Mouse (Mus musculus) hindbrain, embryonic 14.5 days (tissue): ENCODE results near the gene Asprv1. TPM values are rescaled to one million over a fixed set of nuclear protein-coding genes. Genes with fewer than 3 reads are reported as not detected.

Experiments
- ATAC-seq: fragments of 200-750 bp; cut with Nextera tagmentation; 2 replicates; pipeline ENCODE4 v1.8.0; 2017; ENCODE audit warnings: moderate number of reproducible peaks, mild to moderate bottlenecking, moderate TSS enrichment, moderate library complexity; ENCODE audit not compliant: low FRiP score
- DNase-seq: peaks from one replicate; pipeline ENCODE4 v3.0.0-alpha.2; 2015; ENCODE audit warnings: low spot score
- H3K27ac ChIP-seq: fragments of 300-500 bp; sonication (generic); 2 replicates; pipeline ENCODE4 v1.5.1; 2014; ENCODE audit warnings: mild to moderate bottlenecking, moderate library complexity
- H3K27me3 ChIP-seq: fragments of 300-500 bp; sonication (generic); 2 replicates; pipeline ENCODE4 v1.6.1; 2014; ENCODE audit warnings: mild to moderate bottlenecking, low read length, mixed read lengths; ENCODE audit not compliant: control insufficient read depth, insufficient read depth
- H3K36me3 ChIP-seq: fragments of 300-500 bp; sonication (generic); replicated peaks from 2 replicates; pipeline ENCODE4 v1.6.1; 2014; ENCODE audit not compliant: control insufficient read depth, insufficient read depth
- H3K4me1 ChIP-seq: fragments of 300-500 bp; sonication (generic); replicated peaks from 2 replicates; pipeline ENCODE4 v1.6.1; 2014; ENCODE audit warnings: antibody characterized with exemption, low read length, mixed read lengths; ENCODE audit not compliant: control insufficient read depth, insufficient read depth
- H3K4me2 ChIP-seq: fragments of 300-500 bp; sonication (generic); replicated peaks from 2 replicates; pipeline ENCODE4 v1.6.1; 2014; ENCODE audit warnings: mild to moderate bottlenecking, moderate library complexity
- H3K4me3 ChIP-seq: fragments of 300-500 bp; sonication (generic); replicated peaks from 2 replicates; pipeline ENCODE4 v1.5.1; 2014; ENCODE audit warnings: mild to moderate bottlenecking, low read length
- H3K9ac ChIP-seq: fragments of 300-500 bp; sonication (generic); 2 replicates; pipeline ENCODE4 v1.6.1; 2014
- H3K9me3 ChIP-seq: fragments of 300-500 bp; sonication (generic); 2 replicates; pipeline ENCODE4 v1.6.1; 2016; ENCODE audit warnings: low read length; ENCODE audit not compliant: control insufficient read depth
- WGBS: fragments of 180-500 bp; shearing (Covaris S2); extraction: QIAGEN DNeasy Blood & Tissue Kit; methylation state at CpG from one replicate; pipeline ENCODE4 v1.1.7; 2014; 5-methylcytosine and 5-hydroxymethylcytosine counted together
- polyA plus RNA-seq: library from polyadenylated mRNA; unstranded; fragments of >200 nt; fragmentation: Nextera tagmentation; extraction: Ambion mirVana; gene quantifications from 2 replicates; pipeline ENCODE4 v1.2.1, GENCODE M21; 2014

Gene Asprv1
- polyA plus RNA-seq, 1 experiment from 2014 or later: 0.86 TPM

- no peak overlapping the region for H3K9ac ChIP-seq
Observed at GRCm38 (mm10) chr6:86653026-86653425, 25.1 kb downstream of the Asprv1 start.

GRCm38 (mm10) chr6:86654270-86654916, 26.4 kb downstream of the Asprv1 start:
- H3K4me1 ChIP-seq: no peaks in the 10 kb centered on the region
- no peaks in the 10 kb centered on the region for H3K9me3 ChIP-seq
- no peak overlapping the region for H3K27ac ChIP-seq
- no peak overlapping the region for H3K9ac ChIP-seq
- WGBS: 81% methylated on average over 9 of the region's 9 CpGs
- no peak overlapping the region for H3K4me2 ChIP-seq
- ATAC-seq (no peak), DNase-seq (no peak)
- H3K36me3 ChIP-seq: peaks cover 74% of the 10 kb centered on the region
- no peaks in the 10 kb centered on the region for H3K27me3 ChIP-seq
- H3K4me3 ChIP-seq: no peak overlapping the region

More at GRCm38 (mm10) chr6:86653026-86653425, 25.1 kb downstream of the Asprv1 start:
- Histone ChIP-seq H3K9me3 (no peaks in the 10 kb centered on the region), H3K4me1 (no peaks in the 10 kb centered on the region), H3K4me2 (no peak overlapping the region), H3K27ac (no peak overlapping the region), H3K27me3 (no peaks in the 10 kb centered on the region), H3K36me3 (peaks cover 74% of the 10 kb centered on the region), H3K4me3 (no peak overlapping the region)
- WGBS: 94% methylated on average over 6 of the region's 6 CpGs
- DNase-seq: no peak
- no peak for ATAC-seq

- no peaks in the 10 kb centered on the region for H3K27me3 ChIP-seq
- H3K9me3 ChIP-seq: no peaks in the 10 kb centered on the region
- H3K4me1 ChIP-seq: no peaks in the 10 kb centered on the region
- H3K4me3 ChIP-seq: no peak overlapping the region
- peaks cover 73% of the 10 kb centered on the region for H3K36me3 ChIP-seq
- no peak overlapping the region for H3K4me2 ChIP-seq
- DNase-seq: no peak
- no peak overlapping the region for H3K9ac ChIP-seq
- H3K27ac ChIP-seq: no peak overlapping the region
- ATAC-seq: no peak
- 91% methylated on average over 3 of the region's 3 CpGs for WGBS
Observed at GRCm38 (mm10) chr6:86658501-86658900, 30.5 kb downstream of the Asprv1 start.

- DNase-seq (no peak), ATAC-seq (no peak)
- Histone ChIP-seq H3K27ac (no peak overlapping the region), H3K4me3 (no peak overlapping the region), H3K9ac (no peak overlapping the region), H3K4me1 (no peaks in the 10 kb centered on the region), H3K36me3 (peaks cover 83% of the 10 kb centered on the region), H3K4me2 (no peak overlapping the region), H3K9me3 (no peaks in the 10 kb centered on the region), H3K27me3 (no peaks in the 10 kb centered on the region)
- 79% methylated on average over 9 of the region's 9 CpGs for WGBS
Observed at GRCm38 (mm10) chr6:86660161-86660877, 32.4 kb downstream of the Asprv1 start.

GRCm38 (mm10) chr6:86665076-86665475, 37.1 kb downstream of the Asprv1 start:
- 86% methylated on average over 5 of the region's 5 CpGs for WGBS
- Histone ChIP-seq H3K4me1 (peaks cover 23% of the 10 kb centered on the region), H3K27me3 (no peaks in the 10 kb centered on the region), H3K4me3 (no peak overlapping the region), H3K27ac (no peak overlapping the region), H3K4me2 (no peak overlapping the region), H3K9ac (no peak overlapping the region), H3K9me3 (no peaks in the 10 kb centered on the region), H3K36me3 (peaks cover 49% of the 10 kb centered on the region)
- no peak for ATAC-seq
- DNase-seq: no peak

GRCm38 (mm10) chr6:86665560-86666307, 37.8 kb downstream of the Asprv1 start:
- Histone ChIP-seq H3K4me3 (no peak overlapping the region), H3K9ac (no peak overlapping the region), H3K9me3 (no peaks in the 10 kb centered on the region), H3K4me2 (no peak overlapping the region), H3K27ac (no peak overlapping the region), H3K27me3 (no peaks in the 10 kb centered on the region), H3K36me3 (peaks cover 43% of the 10 kb centered on the region), H3K4me1 (peaks cover 23% of the 10 kb centered on the region)
- 88% methylated on average over 17 of the region's 17 CpGs for WGBS
- no peak for ATAC-seq
- DNase-seq: no peak

- no peak for ATAC-seq
- H3K27me3 ChIP-seq: no peaks in the 10 kb centered on the region
- H3K4me3 ChIP-seq: peak overlapping the region; percentile 97; the same call in 1 of the 2 replicates
- peak overlapping the region; percentile 80; the same call in 1 of the 2 replicates for H3K9ac ChIP-seq
- H3K4me2 ChIP-seq: peak overlapping the region; percentile 65
- no peaks in the 10 kb centered on the region for H3K9me3 ChIP-seq
- DNase-seq: no peak
- H3K27ac ChIP-seq: no peak overlapping the region
- H3K36me3 ChIP-seq: peaks cover 35% of the 10 kb centered on the region
- H3K4me1 ChIP-seq: peaks cover 23% of the 10 kb centered on the region
- 94% methylated on average over 10 of the region's 10 CpGs for WGBS
Observed at GRCm38 (mm10) chr6:86667061-86667460, 39.1 kb downstream of the Asprv1 start.

- under 1% methylated on average over 51 of the region's 76 CpGs for WGBS
- Histone ChIP-seq H3K4me2 (peak within 1 kb of the TSS; percentile 82), H3K36me3 (peaks cover 36% of the 10 kb centered on the region), H3K27me3 (no peaks in the 10 kb centered on the region), H3K4me1 (peaks cover 23% of the 10 kb centered on the region), H3K9me3 (no peaks in the 10 kb centered on the region), H3K9ac (peak within 1 kb of the TSS; percentile 80), H3K4me3 (peak within 1 kb of the TSS; percentile 97), H3K27ac (peak within 1 kb of the TSS; percentile 73)
- DNase-seq (no peak), ATAC-seq (no peak)
Observed at GRCm38 (mm10) chr6:86668580-86669239, 40.7 kb downstream of the Asprv1 start, which contains the start of gene Mxd1. Mxd1 (minus strand) TSS chr6:86669161.
